In genomic region chr2:167675120-167675909, GRCm38 (mm10) we compare ENCODE assay signal across 9 mouse cellular contexts. TPM values are rescaled to one million over a fixed set of nuclear protein-coding genes. Genes with fewer than 3 reads are reported as not detected.
DNase-seq lines count a peak whose midpoint lies in the region; ATAC-seq and TF ChIP-seq lines count a peak whose summit lies in the region.
"Had no signal": no experiment of that assay in that cellular context is flagged by ENCODE, and none has a peak within 500 bp of the region (broad histone marks: within the 10 kb centered on the region; RNA-seq: fewer than 3 reads in every experiment).

No protein-coding gene starts in this region.

- H3K4me1 ChIP-seq in cortical plate, adult 2 months (ENCODE audit: control insufficient read depth, insufficient read depth, low read length) = no peaks in the 10 kb centered on the region

- TF ChIP-seq POLR2A in cortical plate, adult 2 months (IDR thresholded peaks at IDR 0.05; ENCODE audit: extremely low read depth, insufficient read depth, low read length) = no peak

- peak; percentile 57 for ATAC-seq in megakaryocyte progenitor cell, adult 5-6 weeks (replicated peaks; ENCODE audit: poor library complexity)

- peak; percentile 57 for TF ChIP-seq CTCF in cortical plate, adult 2 months (IDR thresholded peaks at IDR 0.05; ENCODE audit: extremely low read depth, insufficient read depth, low read length)

- DNase-seq in cerebellum, postnatal 25 days = peak; percentile 29 to 46
- DNase-seq in cerebellum, adult 18-20 months = no peak
- peak; percentile 56 to 69 for DNase-seq in lung, adult 18-20 months
- no peak for DNase-seq in lung, postnatal 25 days (ENCODE audit: low spot score)
- no peak for DNase-seq in urinary bladder, adult 2 months (ENCODE audit: low spot score)
- no peak for DNase-seq in gastrocnemius, postnatal 10 days

- H3K4me3 ChIP-seq in cortical plate, adult 2 months (ENCODE audit: insufficient read depth, low read length) = no peak overlapping the region
- H3K4me3 ChIP-seq: myocyte had no signal

- no peak overlapping the region for H3K27ac ChIP-seq in cortical plate, adult 2 months (ENCODE audit: insufficient read depth, low read length)

RNA-seq across cellular contexts. Expression of gene Cebpb, which starts 13.4 kb away (rescaled TPM):
- 16.7 and 19.4 TPM in 2 replicates for polyA plus RNA-seq in cortical plate, adult 2 months (2012; rRNA removed)
- total RNA-seq in megakaryocyte progenitor cell, adult 5-6 weeks (2015) = 19.6 and 22.4 TPM in 2 replicates
- total RNA-seq in megakaryocyte progenitor cell, adult 5-6 weeks (2017) = 15.6 and 16.3 TPM in 2 replicates
- 57.1 and 69.7 TPM in 2 replicates for polyA plus RNA-seq in urinary bladder, adult 2 months (2012; rRNA removed)
- 10 to 100 TPM; 28.0 to 64.3 TPM for total RNA-seq in gastrocnemius, postnatal 10 days (2021)

RNA-seq across cellular contexts. Expression of gene Gm20431, which starts 14.0 kb away (rescaled TPM):
- 0.93 TPM in 1 of 2 replicates, not detected in the other for polyA plus RNA-seq in cortical plate, adult 2 months (2012; rRNA removed)
- 3.7 TPM in 1 of 2 replicates, not detected in the other for total RNA-seq in megakaryocyte progenitor cell, adult 5-6 weeks (2015)
- not detected in 2 replicates for total RNA-seq in megakaryocyte progenitor cell, adult 5-6 weeks (2017)
- polyA plus RNA-seq in urinary bladder, adult 2 months (2012; rRNA removed) = not detected in 2 replicates
- total RNA-seq in gastrocnemius, postnatal 10 days (2021) = 10 to 100 TPM; 10.6 to 15.8 TPM

RNA-seq across cellular contexts. Expression of gene Tmem189, which starts 14.3 kb away (rescaled TPM):
- polyA plus RNA-seq in cortical plate, adult 2 months (2012; rRNA removed) = 88.8 and 89.0 TPM in 2 replicates
- total RNA-seq in megakaryocyte progenitor cell, adult 5-6 weeks (2015) = 15.5 and 18.0 TPM in 2 replicates
- 18.4 and 20.0 TPM in 2 replicates for total RNA-seq in megakaryocyte progenitor cell, adult 5-6 weeks (2017)
- 46.0 and 48.4 TPM in 2 replicates for polyA plus RNA-seq in urinary bladder, adult 2 months (2012; rRNA removed)
- total RNA-seq in gastrocnemius, postnatal 10 days (2021) = 10 to 100 TPM; 20.4 to 22.6 TPM

RNA-seq across cellular contexts. Expression of gene Ube2v1, which starts 43.4 kb away (rescaled TPM):
- 251 and 267 TPM in 2 replicates for polyA plus RNA-seq in cortical plate, adult 2 months (2012; rRNA removed)
- 102 and 116 TPM in 2 replicates for total RNA-seq in megakaryocyte progenitor cell, adult 5-6 weeks (2015)
- total RNA-seq in megakaryocyte progenitor cell, adult 5-6 weeks (2017) = 51.7 and 56.5 TPM in 2 replicates
- 111 and 152 TPM in 2 replicates for polyA plus RNA-seq in urinary bladder, adult 2 months (2012; rRNA removed)
- total RNA-seq in gastrocnemius, postnatal 10 days (2021) = 100 to 1,000 TPM; 179 to 199 TPM

Comparison
In these comparisons a context has a peak if more than half of its experiments do, and no peak if none do; other contexts are left out.
1. DNase-seq: peak in cerebellum, postnatal 25 days (2 of 2) and lung, adult 18-20 months (2 of 2); none in cerebellum, adult 18-20 months (0 of 2), lung, postnatal 25 days (single experiment), urinary bladder, adult 2 months (single experiment) and gastrocnemius, postnatal 10 days (single experiment).